Mouse (Mus musculus) spleen, postnatal 36 days (tissue): ENCODE results near the gene Spcs2.

Source experiments
- DNase-seq, 2 experiments: peaks; one replicate each; pipeline ENCODE4 v3.0.0; 2022; ENCODE audit warnings: low spot score in 2 of 2, mixed read lengths in 1 of 2

The Spcs2 gene

DNA sequence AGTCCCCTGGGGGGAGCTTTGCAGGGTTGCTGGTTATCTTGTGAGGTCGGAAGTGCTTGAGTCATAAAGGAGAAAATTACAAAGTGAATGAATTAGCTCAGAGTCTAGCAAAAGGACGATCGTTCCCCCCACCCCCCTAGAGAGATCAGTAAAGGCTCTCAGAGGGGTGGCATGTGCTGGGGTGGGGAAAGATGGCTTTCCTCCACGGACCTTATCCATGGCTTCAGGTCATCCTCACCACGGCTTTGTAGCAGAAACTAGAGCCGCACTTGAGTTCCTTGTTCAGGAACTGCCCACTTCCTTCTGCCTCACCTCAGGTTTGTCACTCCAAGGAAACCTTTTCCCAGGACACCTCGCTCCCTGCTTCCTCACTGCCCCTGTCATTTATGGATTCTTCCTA, at the start of gene Spcs2:
Spcs2 (minus strand) TSS at position 101 of the 400 bp plus-strand sequence.
- DNase-seq, result no peak

DNA sequence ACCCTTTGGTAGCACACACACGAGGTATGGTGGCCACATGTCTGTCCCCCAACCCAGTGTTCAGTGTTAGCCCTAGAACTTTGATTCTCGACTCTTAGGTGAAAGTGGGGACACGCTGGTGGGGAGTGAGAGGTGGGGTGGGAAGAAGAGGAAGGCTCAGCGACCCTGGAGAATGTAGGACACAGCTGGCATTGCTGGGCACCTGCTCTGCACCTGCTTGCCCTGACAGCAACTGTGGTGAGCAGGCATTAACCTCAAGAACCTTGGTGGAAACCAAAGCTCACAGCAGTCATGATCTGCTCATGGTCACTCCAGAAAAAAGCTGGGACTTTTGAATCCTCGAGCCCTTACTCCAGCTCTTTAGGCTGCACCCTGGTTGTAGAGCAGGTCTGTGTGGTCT, 47.8 kb upstream of the Spcs2 start:
- no peak for DNase-seq

DNA sequence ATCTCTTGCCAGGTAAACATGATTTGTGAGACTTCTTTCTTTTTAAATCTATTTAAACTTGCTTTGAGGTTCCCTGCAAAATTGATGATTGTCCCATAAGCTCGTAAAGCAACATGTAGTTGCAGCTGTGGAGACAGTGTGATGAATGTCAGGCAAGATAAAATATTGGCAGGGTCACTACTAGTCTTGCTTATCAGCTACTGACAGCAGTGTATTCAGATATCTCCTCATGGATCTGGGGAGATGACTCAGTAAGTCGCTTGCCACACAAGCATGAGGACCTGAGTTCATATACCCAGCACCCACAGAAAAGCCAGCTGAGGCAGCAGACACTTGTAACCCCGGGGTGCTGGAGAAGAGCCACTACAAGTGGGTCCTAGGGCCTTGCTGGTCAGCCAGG, 44.2 kb upstream of the Spcs2 start:
- no peak for DNase-seq

DNA sequence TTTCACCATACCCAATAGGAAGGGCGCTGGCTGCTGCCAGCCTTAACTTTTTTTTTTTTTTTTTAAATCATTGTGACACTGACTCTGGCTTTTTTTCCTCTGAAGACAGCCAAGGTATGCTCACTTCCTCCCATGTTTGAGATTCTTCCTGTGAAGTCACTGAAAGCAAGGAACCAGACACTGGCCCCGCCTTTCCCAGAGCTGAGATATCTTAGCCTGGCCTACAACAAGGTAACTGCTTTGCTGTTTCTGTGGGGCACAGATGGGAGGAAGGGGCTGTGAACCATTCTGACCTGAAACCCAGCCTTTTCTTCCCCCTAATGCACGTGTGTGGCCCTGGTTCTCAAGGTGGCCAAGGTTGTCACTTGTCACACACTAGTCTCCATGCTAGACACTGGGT, 43.1 kb upstream of the Spcs2 start:
- DNase-seq, result no peak

DNA sequence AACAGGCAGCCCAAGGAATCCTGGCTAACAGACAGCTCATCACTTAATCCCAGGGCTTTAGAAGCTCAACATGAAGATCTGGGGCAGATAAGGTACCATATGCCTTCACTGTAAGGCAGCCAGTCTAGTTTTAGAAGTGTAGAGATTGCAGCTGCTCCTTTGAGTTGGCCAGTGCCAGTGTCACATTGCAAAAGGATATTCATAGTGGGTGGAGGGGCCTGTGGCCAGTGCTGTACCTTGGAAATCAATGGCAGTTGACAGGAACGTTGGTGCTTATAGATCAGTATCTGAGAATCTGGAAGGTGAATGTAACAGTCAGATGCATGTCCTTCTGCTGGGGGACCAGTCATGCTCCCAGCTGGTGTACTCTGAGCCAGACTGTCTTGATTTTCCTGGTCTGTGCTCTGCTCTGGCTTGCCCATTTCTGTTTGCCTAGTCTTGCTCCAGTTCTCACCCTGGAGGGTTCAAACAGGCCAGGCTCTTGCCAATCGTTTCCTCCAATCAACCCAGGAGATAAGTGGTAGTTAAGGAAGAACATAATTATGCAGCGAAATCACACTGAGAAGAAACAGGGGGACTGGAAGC, 41.3 kb upstream of the Spcs2 start:
- DNase-seq, result no peak

DNA sequence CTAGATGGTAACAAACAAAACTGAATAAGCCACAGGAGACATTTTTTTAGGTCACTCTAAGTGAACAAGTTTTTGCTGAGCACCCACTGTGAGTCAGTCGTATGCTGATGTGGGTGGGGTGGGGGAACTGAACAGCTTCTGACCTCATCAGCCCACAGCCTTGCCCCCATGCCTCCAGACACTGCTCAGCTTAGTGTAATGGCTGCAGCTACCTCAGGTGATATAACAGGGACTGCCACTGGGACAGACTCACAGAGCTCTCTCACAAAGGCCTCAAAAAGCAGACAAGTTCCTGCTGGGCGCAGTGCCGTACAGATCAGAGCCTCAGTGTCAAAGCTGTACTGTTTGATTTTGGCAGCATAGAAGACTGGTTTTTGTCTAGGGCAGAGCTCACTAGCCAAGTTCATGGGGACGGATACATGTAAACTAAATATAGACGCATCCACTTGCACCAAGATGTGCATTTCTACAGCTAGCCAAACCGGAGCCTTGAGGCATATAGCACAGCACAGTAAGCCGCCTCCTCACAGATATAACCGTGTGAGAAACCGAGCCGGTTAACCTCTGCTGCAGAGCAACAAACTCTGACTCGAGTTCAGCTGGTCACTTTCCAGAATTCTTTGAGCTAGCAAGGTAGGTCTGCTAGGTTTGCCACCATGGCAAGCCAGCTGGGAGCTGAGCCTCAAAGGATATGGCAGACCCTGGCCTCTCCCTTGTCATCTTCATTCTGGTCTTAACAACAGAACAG, 39.8 kb upstream of the Spcs2 start:
- no peak for DNase-seq

DNA sequence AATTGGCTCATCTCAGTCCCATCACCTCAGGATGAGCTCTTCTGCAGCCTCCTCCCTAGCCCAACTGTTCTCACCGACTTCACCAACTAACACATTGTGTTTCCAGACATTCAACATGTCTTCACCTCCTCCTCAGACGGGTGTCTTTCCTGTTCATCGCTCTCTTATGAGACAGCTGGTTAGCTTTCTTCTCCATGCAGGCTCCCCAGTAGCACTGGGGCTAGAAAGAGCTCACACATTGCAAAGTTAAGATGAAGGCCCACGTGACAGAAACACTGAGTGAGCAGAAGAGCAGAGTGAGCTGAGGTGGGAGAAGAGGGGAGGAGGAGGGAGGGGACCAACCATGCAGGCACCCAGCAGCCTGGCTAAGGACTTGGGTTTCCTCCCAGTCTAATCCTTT, 38.9 kb upstream of the Spcs2 start:
- DNase-seq, result no peak

DNA sequence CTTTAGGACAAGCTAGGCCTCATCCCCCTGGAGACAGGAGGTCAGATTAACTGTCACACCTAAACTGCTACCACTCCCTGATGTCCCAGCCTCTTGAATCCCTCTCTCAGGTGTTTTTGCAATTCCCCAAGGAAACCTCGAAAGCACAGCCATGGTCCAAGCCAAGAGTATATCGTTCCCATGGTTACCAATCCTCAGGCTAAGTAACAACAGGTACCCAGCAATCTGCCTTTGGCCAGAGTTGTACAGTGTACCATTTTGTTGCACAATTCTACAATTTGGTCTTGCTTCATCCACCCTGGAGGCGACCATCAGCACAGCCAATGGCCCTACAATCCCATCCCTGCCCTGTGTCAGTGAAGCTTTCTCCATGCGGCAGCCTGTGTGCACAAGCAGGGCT, 33.6 kb upstream of the Spcs2 start:
- no peak for DNase-seq

DNA sequence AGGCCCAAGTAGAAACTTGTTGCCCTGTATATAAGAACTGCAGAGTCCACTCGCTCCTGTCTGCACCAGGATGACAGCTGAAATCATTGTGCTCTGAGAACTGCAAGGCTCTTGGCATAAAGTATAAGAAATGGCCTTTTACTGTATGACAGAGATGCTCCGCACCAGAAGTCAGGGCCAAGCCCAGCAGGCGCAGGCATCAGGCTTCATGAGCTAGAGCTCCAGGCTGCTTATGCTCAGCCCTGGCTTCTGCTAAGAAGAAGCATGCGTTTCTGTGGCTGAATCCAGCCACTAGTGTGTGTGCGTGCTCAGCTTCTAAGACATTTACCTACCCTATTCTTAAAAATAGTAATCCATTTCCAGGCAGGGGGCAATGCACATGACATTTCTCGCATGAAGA, 31.2 kb upstream of the Spcs2 start:
- no peak for DNase-seq

DNA sequence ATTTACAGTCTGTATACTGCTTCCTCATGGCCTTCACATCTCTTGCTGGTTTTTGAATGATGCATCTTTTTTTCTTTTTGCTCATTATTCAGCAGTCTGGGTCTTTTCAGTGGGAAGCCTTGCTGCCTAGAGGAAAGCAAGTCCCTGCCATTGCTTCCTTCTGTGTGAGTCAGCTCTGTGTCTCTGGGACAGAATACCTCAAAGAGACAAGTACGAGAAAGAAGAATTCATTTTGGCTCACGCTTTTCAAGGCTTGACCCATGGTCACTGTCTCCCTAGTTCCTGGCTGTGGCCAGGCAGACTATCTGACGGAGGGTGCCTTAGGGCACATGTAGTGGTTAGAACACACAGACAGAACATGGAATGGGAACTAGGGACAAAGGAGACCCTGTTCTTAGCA, 30.7 kb upstream of the Spcs2 start:
- DNase-seq, result no peak

DNA sequence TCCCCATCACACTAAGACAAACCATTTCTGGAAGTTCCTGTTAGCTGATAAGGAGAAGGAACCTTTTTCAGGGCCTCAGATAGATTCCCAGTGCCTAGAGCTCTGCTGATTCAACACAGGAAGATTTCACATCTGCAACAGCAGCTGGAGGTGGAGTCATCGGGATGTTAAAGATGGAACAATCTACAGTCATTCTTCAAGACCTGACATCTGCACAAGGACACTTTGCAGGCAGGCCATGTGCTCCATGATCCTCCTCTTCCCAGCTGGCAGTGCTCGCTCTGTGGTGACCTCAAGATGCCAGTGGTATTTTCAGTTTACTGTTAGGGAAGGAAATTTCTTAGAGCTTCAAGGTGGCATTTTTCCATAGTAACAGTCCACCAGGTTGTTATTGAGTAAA, 29.1 kb upstream of the Spcs2 start:
- DNase-seq, result no peak

DNA sequence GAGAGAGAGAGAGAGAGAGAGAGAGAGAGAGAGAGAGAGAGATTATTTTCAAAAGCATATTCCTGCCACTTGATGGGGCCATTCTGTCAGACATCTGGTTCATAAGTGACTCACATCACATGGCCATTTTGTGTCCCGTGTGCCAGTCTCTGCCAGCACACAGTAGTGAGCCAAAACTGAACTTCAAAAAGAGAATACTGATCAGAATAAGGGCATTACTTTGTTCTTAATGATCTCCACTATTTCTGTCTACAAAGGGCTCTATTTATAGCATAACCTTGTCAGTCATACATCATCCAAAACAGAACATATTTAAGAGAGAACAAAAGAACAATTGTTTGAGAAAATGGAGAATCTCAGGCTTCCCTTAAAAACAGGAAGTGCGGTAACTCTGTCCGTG, 28.2 kb upstream of the Spcs2 start:
- DNase-seq, result no peak

DNA sequence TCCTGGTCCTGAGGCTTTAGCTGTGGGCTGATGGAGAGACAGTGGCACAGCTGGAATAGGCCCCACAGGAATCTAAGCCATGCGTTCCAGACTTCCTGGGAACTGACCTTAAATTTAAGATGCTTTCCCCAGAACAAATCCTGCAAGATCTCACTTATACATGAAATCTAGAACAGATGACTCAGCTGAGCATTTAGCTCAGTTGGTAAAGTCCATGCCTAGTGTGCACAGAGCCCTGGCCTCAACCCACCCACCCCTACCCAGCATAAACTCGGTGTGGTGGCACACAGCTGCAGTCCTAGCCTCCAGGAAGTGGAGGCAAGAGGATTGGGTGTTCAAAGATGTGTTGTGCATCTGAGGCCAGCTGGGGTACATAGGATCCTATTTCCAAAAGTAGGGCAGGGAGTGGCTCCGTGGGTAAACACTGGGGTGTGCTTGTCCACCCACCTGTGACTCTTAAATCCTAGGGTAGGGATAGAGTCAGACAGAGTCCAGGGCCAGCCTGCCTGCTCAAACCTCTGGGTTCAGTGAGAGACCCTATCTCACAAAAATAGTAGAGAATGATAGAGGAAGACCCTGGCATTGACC, 27.0 kb upstream of the Spcs2 start:
- DNase-seq, result no peak

DNA sequence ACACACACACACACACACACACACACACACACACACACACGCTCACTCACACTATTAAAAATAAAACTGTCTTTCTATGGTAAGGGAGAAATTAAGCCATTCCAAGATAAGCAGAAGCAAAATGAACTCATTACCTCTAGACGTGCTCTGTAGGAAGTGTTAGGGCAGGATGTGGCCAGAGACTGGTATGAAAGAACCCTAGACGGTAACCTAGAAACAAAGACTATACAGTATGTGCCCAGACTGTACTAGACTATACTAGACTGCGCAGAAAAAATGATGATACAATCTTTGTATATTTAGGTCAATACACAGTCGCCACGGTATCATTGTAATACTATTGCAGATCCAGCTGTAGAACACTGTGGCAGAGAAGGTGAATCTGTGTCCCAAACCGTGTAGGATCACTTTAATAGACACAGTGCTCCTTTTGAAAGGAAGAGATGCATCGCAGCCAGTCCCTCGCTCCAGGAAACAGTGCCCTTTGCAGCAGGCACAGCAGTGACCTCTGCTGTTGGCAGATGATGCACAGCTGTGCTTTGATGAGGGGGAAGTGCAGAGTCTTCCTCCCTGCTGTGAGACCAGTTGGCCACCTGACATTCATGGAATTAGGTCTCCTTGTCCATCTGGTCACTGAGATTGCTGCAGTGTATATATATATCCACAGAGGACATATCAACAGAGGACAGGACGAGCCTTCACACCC, 26.1 kb upstream of the Spcs2 start:
- peak; percentile 11 for DNase-seq

DNA sequence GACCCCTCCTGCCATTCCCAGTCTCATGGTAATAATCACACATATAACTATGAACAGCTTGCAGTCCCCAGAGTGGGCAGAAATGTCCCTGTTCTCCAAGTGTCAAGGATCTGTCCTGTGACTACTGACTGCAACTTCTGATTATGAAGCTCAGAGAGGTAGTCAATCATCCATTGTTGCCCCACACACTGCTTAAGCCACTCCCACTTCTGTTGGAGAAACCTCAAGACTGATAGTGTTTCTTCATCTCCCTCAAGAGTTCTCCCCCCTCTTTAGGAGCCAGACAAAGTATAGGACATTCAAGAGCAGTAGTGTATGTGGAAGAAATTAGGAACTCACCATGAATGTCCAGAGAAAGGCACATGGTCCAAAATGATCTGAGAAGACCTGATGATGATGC, 24.5 kb upstream of the Spcs2 start:
- DNase-seq, result no peak

DNA sequence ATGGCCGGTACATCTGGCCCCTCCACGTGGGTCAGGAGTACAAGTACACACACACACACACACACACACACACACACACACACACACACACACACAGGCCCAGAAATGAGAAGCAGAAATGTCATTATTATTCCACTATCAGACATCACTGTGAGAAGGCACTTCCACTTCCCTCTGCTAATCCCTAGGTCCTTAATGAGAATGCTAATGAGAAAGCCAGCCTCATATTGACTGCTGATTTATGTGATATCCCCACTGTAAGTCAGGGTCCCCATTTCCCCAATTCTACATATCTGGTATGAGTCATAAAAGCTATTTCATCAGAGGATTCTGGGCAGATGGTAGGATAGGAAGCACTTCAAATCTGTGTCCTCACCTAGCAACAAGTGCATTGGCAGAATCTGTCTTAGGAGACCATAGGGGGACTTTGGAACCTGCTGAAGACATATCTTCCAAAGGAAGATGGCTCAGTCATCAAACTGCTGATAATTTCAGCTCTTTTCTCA, 24.0 kb upstream of the Spcs2 start:
- DNase-seq, result no peak

DNA sequence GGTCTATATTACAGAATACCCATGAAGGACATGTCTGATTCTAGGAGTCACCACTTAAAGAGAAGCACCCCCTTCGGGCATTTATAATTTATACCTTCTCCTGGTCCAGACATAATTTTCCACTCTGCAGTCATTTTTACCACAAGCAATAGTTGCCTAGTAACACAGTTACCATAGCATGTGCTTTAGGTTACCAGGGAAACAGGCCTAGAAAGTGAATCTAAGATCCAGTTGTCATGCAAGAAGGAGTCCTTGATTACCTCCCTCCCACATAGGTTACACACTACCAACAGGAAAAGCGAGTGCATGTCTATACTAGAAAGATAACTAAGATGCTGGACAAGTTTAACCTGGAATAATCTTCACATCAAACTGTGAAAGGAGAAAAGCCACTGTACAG, 15.0 kb upstream of the Spcs2 start:
- no peak for DNase-seq

DNA sequence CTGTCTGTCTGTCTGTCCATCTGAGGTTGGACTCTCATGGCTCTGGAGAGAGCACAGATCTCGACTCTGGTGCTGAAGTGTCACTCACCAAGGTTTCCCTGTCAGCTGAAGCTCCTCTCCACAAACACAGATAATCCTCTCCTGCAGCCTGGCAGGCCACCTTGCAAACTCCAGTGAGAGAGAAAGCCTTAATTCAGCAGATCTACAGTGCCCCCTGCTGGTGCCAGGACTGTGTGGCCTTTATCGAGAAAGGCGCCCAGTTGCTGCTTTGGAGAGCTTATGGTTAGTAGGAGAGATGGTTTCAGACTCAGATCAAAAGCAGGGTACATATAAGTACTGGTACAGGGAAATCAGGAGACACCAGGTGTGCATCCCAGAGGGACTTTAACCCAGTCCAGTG, 13.1 kb upstream of the Spcs2 start:
- DNase-seq, result peak; percentile 63 to 68

DNA sequence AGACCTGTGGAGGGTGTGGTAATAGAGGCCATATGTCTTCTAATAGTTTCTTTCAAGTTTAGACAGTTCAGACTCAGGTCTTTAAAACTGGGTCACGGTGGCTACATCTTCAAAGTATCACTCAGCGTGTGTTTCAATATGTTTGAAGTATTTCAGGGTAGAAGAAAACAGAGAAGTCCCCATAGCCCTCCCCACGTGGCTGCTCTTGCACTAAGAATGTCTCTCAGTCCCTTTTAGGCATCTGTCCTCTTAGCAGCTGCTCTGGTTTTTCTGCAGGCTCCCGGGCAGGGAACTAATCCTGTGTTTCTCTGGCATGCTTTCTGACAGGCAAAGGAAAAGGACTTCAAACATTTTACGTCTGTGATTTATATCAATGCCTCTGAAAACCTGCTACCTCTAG, 12.6 kb upstream of the Spcs2 start:
- DNase-seq, result no peak

DNA sequence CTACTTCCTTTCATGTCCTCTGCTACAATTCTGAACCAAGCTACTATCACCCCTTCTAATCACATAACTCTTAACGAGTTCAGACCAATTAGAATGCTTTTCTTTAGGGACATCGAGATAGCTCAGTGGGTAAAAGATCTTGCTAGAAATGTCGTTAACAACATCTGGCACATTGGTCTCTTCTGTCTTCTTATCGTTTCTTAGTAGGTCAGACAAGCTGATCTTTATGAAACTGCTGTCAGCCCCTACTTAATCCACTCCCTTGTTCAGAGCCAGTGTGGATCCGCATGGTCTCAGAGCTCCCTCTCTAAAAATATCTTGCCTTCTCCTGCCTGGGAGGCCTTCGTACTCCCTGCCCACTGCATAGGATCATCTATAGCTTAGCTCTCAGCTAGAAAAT, 10.7 kb upstream of the Spcs2 start:
- DNase-seq, result no peak

DNA sequence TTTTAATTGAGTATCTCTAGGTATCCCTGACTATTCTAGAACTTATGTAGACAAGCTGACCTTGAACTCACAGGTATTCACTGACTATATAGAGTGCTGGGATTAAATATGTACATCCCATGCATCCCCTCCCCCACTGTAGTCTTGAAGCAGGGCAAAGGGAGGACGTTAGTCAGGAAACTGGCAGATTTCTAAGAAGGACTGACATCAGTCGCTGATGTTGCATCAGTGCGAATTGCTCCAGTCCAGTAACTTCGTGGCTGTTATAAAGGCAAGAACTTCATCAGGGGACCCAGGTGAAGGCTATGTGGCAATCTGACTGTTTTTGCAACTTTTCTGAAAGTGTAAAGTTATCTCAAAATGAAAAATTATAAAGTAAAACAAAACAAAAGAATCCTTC, 6.0 kb upstream of the Spcs2 start:
- no peak for DNase-seq

DNA sequence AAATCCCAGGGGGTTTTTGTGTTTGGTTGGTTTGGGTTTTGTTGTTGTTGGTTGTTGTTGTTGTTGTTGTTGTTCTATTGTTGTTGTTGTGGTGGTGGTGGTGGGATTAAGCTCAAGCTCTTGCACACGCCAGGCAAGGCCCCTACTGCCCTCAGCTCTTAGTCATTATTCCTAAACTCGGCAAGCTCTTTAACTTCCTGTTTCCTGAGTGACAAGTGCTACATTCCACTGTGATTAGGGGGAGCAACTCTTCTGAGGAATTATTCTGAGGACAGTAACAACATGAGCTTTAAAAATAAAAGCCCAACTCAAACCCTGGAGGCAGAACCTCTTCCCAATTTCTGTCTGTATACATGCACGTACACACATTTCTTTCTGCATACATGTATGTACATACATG, 2.0 kb upstream of the Spcs2 start:
- no peak for DNase-seq
